Mouse (Mus musculus): ENCODE measurements at regions not wholly inside any gene's neighbourhood (a gene's known extent, or its start where the extent isn't known, plus 50 kb on each side); places are given as distances from the start of the nearest gene placed in this dataset.
"Not testable (repeated sequence)": the region's sequence is repeated elsewhere in the genome, so short reads cannot be mapped to it uniquely, and the experiment has no call there.

- DNase-seq (ENCODE audit: low read depth, low spot score): no peak
Measured at GRCm38 (mm10) chr14:109035171-109035570, 121.2 kb upstream of the Slitrk1 start.

- DNase-seq (ENCODE audit: low read depth, low spot score): not testable (repeated sequence)
Measured at GRCm38 (mm10) chr14:108994919-108995318, 81.0 kb upstream of the Slitrk1 start.

- DNase-seq (ENCODE audit: low read depth, low spot score): no peak
Measured at GRCm38 (mm10) chr14:108976873-108977272, 62.9 kb upstream of the Slitrk1 start.

- peak; percentile 16 for DNase-seq (ENCODE audit: low read depth, low spot score)
Measured at GRCm38 (mm10) chr14:108974036-108974435, 60.1 kb upstream of the Slitrk1 start.

All from R1 (cell line).